Mouse (Mus musculus) embryonic facial prominence, embryonic 10.5 days (tissue): ENCODE measurements around the gene A130010J15Rik. TPM values are rescaled to one million over a fixed set of nuclear protein-coding genes. Genes with fewer than 3 reads are reported as not detected.
A peak's percentile ranks its signal among the peaks of the same experiment; 100 is the strongest.

Experiments used
- DNase-seq: peaks from one replicate; pipeline ENCODE4 v3.0.0-alpha.2; 2017; ENCODE audit warnings: low spot score
- H3K27ac ChIP-seq: fragments of 300-500 bp; sonication (generic); replicated peaks from 2 replicates; pipeline ENCODE4 v1.5.1; 2016; ENCODE audit warnings: mild to moderate bottlenecking
- H3K27me3 ChIP-seq: fragments of 300-500 bp; sonication (generic); replicated peaks from 2 replicates; pipeline ENCODE4 v1.6.1; 2016; ENCODE audit warnings: low read depth, mild to moderate bottlenecking; ENCODE audit not compliant: poor library complexity, severe bottlenecking
- H3K36me3 ChIP-seq: fragments of 300-500 bp; sonication (generic); replicated peaks from 2 replicates; pipeline ENCODE4 v1.6.1; 2016; ENCODE audit warnings: mild to moderate bottlenecking, moderate library complexity
- H3K4me1 ChIP-seq: fragments of 300-500 bp; sonication (generic); 2 replicates; pipeline ENCODE4 v1.6.1; 2016
- H3K4me3 ChIP-seq: fragments of 300-500 bp; sonication (generic); 2 replicates; pipeline ENCODE4 v1.5.1; 2016; ENCODE audit warnings: mild to moderate bottlenecking, moderate library complexity
- H3K9me3 ChIP-seq: fragments of 300-500 bp; sonication (generic); 2 replicates; pipeline ENCODE4 v1.6.1; 2016; ENCODE audit warnings: mild to moderate bottlenecking
- WGBS: fragments of 180-500 bp; shearing (Covaris S2); methylation state at CpG from one replicate; pipeline ENCODE4 v1.1.7; 2016; 5-methylcytosine and 5-hydroxymethylcytosine counted together
- polyA plus RNA-seq: library from polyadenylated mRNA; unstranded; fragments of >200 nt; fragmentation: Nextera tagmentation; extraction: Ambion mirVana; gene quantifications from 2 replicates; pipeline ENCODE4 v1.2.1, GENCODE M21; 2016

A130010J15Rik gene
- polyA plus RNA-seq, 1 experiment from 2014 or later = 18.0 TPM

GRCm38 (mm10) chr1:193194416-193195140 lies 26.7 kb downstream of the A130010J15Rik start:
- no peak for DNase-seq
- 83% methylated on average over 3 of the region's 3 CpGs for WGBS
- Histone ChIP-seq H3K36me3 (no peaks in the 10 kb centered on the region), H3K4me3 (no peak overlapping the region), H3K4me1 (peaks cover 8% of the 10 kb centered on the region), H3K9me3 (no peaks in the 10 kb centered on the region), H3K27ac (no peak overlapping the region), H3K27me3 (no peaks in the 10 kb centered on the region)

- H3K27me3 ChIP-seq = no peaks in the 10 kb centered on the region
- peaks cover 6% of the 10 kb centered on the region for H3K4me1 ChIP-seq
- no peak for DNase-seq
- no peaks in the 10 kb centered on the region for H3K9me3 ChIP-seq
- WGBS = 69% methylated on average over 3 of the region's 3 CpGs
- H3K4me3 ChIP-seq = no peak overlapping the region
- H3K36me3 ChIP-seq = no peaks in the 10 kb centered on the region
- H3K27ac ChIP-seq = no peak overlapping the region
Measured at GRCm38 (mm10) chr1:193195169-193195810, 27.4 kb downstream of the A130010J15Rik start.

DNA sequence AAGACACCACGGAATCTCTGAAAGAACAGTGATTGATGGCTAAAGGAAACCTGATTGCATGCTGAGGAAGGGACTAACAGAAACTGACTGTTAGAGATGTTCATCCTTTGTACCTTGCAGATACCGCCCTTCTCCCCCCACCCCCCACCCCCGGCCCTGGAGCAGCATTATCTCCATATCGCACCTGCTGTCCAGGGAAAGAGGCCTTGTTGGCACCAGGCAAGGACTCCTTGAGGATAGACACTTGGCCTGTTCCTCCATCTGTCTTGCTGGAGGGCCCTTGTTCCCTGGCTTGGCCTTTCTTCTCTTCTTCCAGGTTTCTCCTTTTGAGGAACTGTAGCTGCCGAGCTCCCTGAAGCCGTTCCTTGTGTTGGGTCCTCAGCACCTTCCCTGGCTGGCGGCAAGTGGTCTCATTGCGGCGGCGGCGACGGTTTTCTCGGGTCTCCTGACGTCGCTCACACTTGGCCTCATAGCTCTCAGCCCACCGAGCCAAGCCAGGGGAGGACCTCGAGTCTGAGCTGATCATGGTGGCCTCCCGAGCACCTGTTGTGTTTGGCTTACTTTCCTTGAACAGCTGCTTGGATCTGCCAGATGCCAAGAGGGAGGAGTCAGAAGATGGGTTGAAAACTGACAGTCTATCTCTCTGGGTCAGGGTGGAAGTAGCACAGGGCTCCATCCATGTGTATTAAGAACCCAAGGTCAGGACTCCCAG lies 29.8 kb downstream of the A130010J15Rik start:
- DNase-seq = no peak
- H3K27ac ChIP-seq = no peak overlapping the region
- no peak overlapping the region for H3K4me3 ChIP-seq
- H3K27me3 ChIP-seq = no peaks in the 10 kb centered on the region
- H3K4me1 ChIP-seq = peaks cover 10% of the 10 kb centered on the region; the same call in 1 of the 2 replicates
- H3K9me3 ChIP-seq = no peaks in the 10 kb centered on the region
- no peaks in the 10 kb centered on the region for H3K36me3 ChIP-seq
- 90% methylated on average over 18 of the region's 18 CpGs for WGBS

DNA sequence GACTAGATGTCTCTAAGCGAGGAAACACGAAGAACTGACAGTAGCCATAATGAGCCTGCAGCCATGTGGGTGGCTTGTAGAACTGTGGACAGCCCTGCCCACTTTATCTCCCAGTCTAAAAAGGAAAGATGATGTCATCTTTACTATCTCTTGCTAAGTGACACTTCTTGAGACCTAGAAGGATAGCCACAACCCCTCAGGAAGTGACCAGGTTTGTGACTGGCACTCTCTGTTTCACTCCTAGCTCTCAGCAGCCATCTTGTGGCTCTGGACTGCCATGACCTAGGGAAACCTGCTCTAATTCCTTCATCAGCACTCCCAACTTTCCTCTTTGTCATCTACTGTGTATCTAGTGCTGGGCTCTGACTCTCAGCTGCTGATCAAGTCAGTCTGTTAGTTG lies 30.5 kb downstream of the A130010J15Rik start:
- Histone ChIP-seq H3K9me3 (no peaks in the 10 kb centered on the region), H3K27ac (no peak overlapping the region), H3K36me3 (no peaks in the 10 kb centered on the region), H3K4me3 (no peak overlapping the region), H3K27me3 (no peaks in the 10 kb centered on the region), H3K4me1 (peaks cover 10% of the 10 kb centered on the region; the same call in 1 of the 2 replicates)
- WGBS = 88% methylated on average over 2 of the region's 2 CpGs
- DNase-seq = no peak

GRCm38 (mm10) chr1:193200640-193201382 lies 33.0 kb downstream of the A130010J15Rik start:
- Histone ChIP-seq H3K9me3 (no peaks in the 10 kb centered on the region), H3K27me3 (no peaks in the 10 kb centered on the region), H3K27ac (no peak overlapping the region), H3K4me1 (peaks cover 10% of the 10 kb centered on the region; the same call in 1 of the 2 replicates), H3K4me3 (no peak overlapping the region), H3K36me3 (no peaks in the 10 kb centered on the region)
- no peak for DNase-seq
- 84% methylated on average over 8 of the region's 8 CpGs for WGBS

- H3K36me3 ChIP-seq = no peaks in the 10 kb centered on the region
- H3K27ac ChIP-seq = no peak within 1 kb of the TSS
- H3K27me3 ChIP-seq = no peaks in the 10 kb centered on the region
- H3K4me1 ChIP-seq = peaks cover 10% of the 10 kb centered on the region; the same call in 1 of the 2 replicates
- DNase-seq = no peak
- no peak within 1 kb of the TSS for H3K4me3 ChIP-seq
- H3K9me3 ChIP-seq = no peaks in the 10 kb centered on the region
- 61% methylated on average over 5 of the region's 5 CpGs for WGBS
Measured at GRCm38 (mm10) chr1:193201383-193201778, 33.5 kb downstream of the A130010J15Rik start, which contains the start of gene Traf3ip3. Gene Traf3ip3, minus strand, starts transcription at chr1:193201703.

DNA sequence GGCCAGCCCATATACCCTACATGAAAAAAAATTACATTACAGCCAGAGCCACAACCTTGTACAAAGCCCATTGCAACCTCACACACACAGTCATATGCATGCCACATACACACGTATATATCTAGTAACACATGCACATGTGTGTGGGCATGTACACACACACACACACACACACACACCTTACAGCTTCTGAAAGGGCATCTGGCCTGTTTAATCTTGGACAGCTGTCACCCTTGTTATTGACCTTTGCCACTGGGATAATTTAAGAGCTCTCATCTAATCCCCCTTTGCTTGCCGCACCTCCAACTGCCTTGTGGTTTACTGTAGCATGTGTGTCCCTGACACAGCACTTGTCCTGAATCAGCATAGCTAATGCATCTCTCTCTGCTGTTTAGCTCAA lies 36.0 kb downstream of the A130010J15Rik start:
- Histone ChIP-seq H3K27ac (no peak overlapping the region), H3K27me3 (no peaks in the 10 kb centered on the region), H3K9me3 (no peaks in the 10 kb centered on the region), H3K4me1 (peaks cover 10% of the 10 kb centered on the region; the same call in 1 of the 2 replicates), H3K4me3 (no peak overlapping the region), H3K36me3 (no peaks in the 10 kb centered on the region)
- WGBS = 64% methylated on average over 2 of the region's 2 CpGs
- no peak for DNase-seq

DNA sequence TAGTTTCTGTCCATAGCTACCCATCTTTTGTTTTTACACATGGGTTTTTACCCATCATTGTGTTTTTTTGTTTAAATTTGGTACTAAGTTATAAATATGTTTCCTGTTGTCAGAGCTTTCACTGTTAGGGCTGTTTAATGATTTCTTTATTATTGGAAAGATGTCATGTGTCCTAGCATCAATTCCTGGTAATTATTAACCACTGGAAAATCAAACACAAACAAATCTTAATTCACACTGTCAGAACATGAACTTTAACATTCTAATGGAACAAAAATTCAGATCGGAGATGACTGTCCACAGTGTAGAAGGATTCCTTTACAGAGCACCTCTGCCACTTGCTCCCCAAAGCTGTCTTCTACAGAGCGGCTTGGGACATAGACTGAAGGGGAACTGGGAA lies 37.6 kb downstream of the A130010J15Rik start:
- Histone ChIP-seq H3K36me3 (no peaks in the 10 kb centered on the region), H3K27ac (no peak overlapping the region), H3K9me3 (no peaks in the 10 kb centered on the region), H3K4me1 (peaks cover 5% of the 10 kb centered on the region; the same call in 1 of the 2 replicates), H3K27me3 (no peaks in the 10 kb centered on the region), H3K4me3 (no peak overlapping the region)
- 89% methylated on average over 2 of the region's 2 CpGs for WGBS
- DNase-seq = no peak

DNA sequence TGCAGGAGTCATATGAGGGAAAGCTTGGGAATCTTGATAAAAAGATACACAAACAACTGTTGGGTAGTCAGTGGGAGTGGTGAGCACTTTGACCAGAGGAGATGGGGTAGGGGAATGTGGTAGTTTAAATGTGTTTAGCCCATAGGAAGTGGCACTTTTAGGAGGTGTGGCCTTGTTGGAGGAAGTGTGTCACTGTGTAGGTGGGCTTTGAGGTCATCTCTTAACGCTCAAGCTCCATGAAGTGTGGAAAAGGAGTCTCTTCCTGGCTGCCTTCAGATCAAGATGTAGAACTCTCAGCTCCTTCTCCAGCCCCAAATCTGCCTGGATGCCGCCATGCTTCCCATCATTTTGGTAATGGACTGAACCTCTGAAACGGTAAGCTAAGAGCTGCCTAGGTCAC lies 39.7 kb downstream of the A130010J15Rik start, which contains the start of gene Lamb3:
Gene Lamb3, plus strand, starts transcription at position 197 of the 400 bp plus-strand sequence.
- Histone ChIP-seq H3K27me3 (no peaks in the 10 kb centered on the region), H3K4me3 (no peak within 1 kb of the TSS), H3K36me3 (no peaks in the 10 kb centered on the region), H3K27ac (no peak within 1 kb of the TSS), H3K4me1 (no peaks in the 10 kb centered on the region), H3K9me3 (no peaks in the 10 kb centered on the region)
- whole genome bisulfite sequencing = 95% methylated on average over 3 of the region's 3 CpGs
- DNase-seq = no peak

- no peaks in the 10 kb centered on the region for H3K9me3 ChIP-seq
- no peak overlapping the region for H3K4me3 ChIP-seq
- H3K4me1 ChIP-seq = no peaks in the 10 kb centered on the region
- no peaks in the 10 kb centered on the region for H3K27me3 ChIP-seq
- 38% methylated on average over 2 of the region's 2 CpGs for WGBS
- H3K27ac ChIP-seq = no peak overlapping the region
- peak; percentile 55 for DNase-seq
- no peaks in the 10 kb centered on the region for H3K36me3 ChIP-seq
Measured at GRCm38 (mm10) chr1:193208178-193208577, 40.3 kb downstream of the A130010J15Rik start.

DNA sequence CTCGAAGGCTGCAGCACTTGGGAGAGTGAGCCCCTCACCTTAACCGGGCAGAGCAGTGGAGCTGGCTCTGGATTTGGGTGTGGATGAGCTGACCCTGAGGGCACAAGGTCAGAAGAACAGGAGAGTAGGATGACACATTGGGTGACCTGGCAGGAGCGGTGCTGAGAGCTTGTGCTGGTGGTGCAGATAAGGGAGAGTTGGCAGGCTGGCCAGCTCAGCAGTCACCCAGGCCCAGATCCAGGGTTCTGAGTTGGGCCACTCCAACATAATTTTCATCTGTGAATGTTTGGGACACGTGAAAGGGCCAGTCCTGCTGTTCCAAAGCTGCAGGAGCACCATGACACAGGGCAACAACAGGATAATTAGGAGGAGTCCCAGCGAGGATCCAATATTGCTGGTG lies 43.5 kb downstream of the A130010J15Rik start:
- 71% methylated on average over 5 of the region's 5 CpGs for WGBS
- Histone ChIP-seq H3K27me3 (no peaks in the 10 kb centered on the region), H3K27ac (no peak overlapping the region), H3K36me3 (no peaks in the 10 kb centered on the region), H3K9me3 (no peaks in the 10 kb centered on the region), H3K4me1 (no peaks in the 10 kb centered on the region), H3K4me3 (no peak overlapping the region)
- no peak for DNase-seq

- Histone ChIP-seq H3K4me1 (no peaks in the 10 kb centered on the region), H3K27ac (no peak overlapping the region), H3K4me3 (no peak overlapping the region), H3K36me3 (no peaks in the 10 kb centered on the region), H3K27me3 (no peaks in the 10 kb centered on the region), H3K9me3 (no peaks in the 10 kb centered on the region)
- 79% methylated on average over 5 of the region's 5 CpGs for WGBS
- DNase-seq = no peak
Measured at GRCm38 (mm10) chr1:193214053-193214452, 46.2 kb downstream of the A130010J15Rik start.
